10 mouse cellular contexts compared by ENCODE assay signal in genomic region chr12:76548082-76548423, GRCm38 (mm10). TPM values are rescaled to one million over a fixed set of nuclear protein-coding genes. Genes with fewer than 3 reads are reported as not detected.
DNase-seq lines count a peak whose midpoint lies in the region; ATAC-seq lines count a peak whose summit lies in the region.
"Had no signal": no experiment of that assay in that cellular context is flagged by ENCODE, and none has a peak within 500 bp of the region (broad histone marks: within the 10 kb centered on the region; RNA-seq: fewer than 3 reads in every experiment).

No protein-coding gene starts in this region.

- H3K27me3 ChIP-seq in heart, embryonic 16.5 days (ENCODE audit: control insufficient read depth, insufficient read depth, low read length): no peaks in the 10 kb centered on the region
- H3K27me3 ChIP-seq in lung, embryonic 15.5 days: no peaks in the 10 kb centered on the region; the same call in 1 of the 2 replicates
- no peaks in the 10 kb centered on the region for H3K27me3 ChIP-seq in intestine, embryonic 14.5 days (replicated peaks; ENCODE audit: control insufficient read depth, insufficient read depth, low read length)
- H3K27me3 ChIP-seq in stomach, embryonic 14.5 days (ENCODE audit: control insufficient read depth, insufficient read depth, low read length): no peaks in the 10 kb centered on the region

- WGBS in heart, embryonic 16.5 days: 34% methylated on average over 7 of the region's 7 CpGs
- 22% methylated on average over 7 of the region's 7 CpGs for WGBS in lung, embryonic 15.5 days
- 19% methylated on average over 7 of the region's 7 CpGs for WGBS in intestine, embryonic 14.5 days
- 16% methylated on average over 7 of the region's 7 CpGs for WGBS in stomach, embryonic 14.5 days

- H3K4me1 ChIP-seq in heart, embryonic 16.5 days (ENCODE audit: control insufficient read depth, insufficient read depth, low read length): peaks cover 78% of the 10 kb centered on the region
- H3K4me1 ChIP-seq in lung, embryonic 15.5 days: peaks cover 57% of the 10 kb centered on the region
- peaks cover 41% of the 10 kb centered on the region for H3K4me1 ChIP-seq in intestine, embryonic 14.5 days (replicated peaks; ENCODE audit: control insufficient read depth, insufficient read depth, low read length)
- H3K4me1 ChIP-seq in stomach, embryonic 14.5 days (ENCODE audit: control insufficient read depth, insufficient read depth, low read length): peaks cover 45% of the 10 kb centered on the region

- DNase-seq in heart, postnatal 36 days: no peak
- DNase-seq in lung, postnatal 25 days (ENCODE audit: low spot score): no peak
- no peak for DNase-seq in intestine, embryonic 14.5 days (ENCODE audit: low spot score)
- DNase-seq in cerebellum, adult 9-11 months: no peak
- DNase-seq in layer of hippocampus, adult 9-11 months: no peak
- DNase-seq: cerebellum, adult 9-10 months had no signal

- H3K27ac ChIP-seq in heart, embryonic 16.5 days (ENCODE audit: low read length): no peak overlapping the region; the same call in 1 of the 2 replicates
- H3K27ac ChIP-seq in lung, embryonic 15.5 days: peak overlapping the region; percentile 94
- H3K27ac ChIP-seq in intestine, embryonic 14.5 days (ENCODE audit: low read depth): peak overlapping the region; percentile 13; the same call in 1 of the 2 replicates
- peak overlapping the region; percentile 94 for H3K27ac ChIP-seq in stomach, embryonic 14.5 days (ENCODE audit: low read length)
- H3K27ac ChIP-seq: forebrain, embryonic 12.5 days had no signal

- peak overlapping the region; percentile 73 for H3K4me2 ChIP-seq in heart, embryonic 16.5 days (ENCODE audit: low read depth, low read length)
- peak overlapping the region; percentile 49 for H3K4me2 ChIP-seq in lung, embryonic 15.5 days
- H3K4me2 ChIP-seq in intestine, embryonic 14.5 days (ENCODE audit: low read length): 0 out of 2 replicates have a peak overlapping the region, but pooled peaks have one; percentile 24
- H3K4me2 ChIP-seq in stomach, embryonic 14.5 days (replicated peaks; ENCODE audit: low read depth, low read length): peak overlapping the region; percentile 48
- H3K4me2 ChIP-seq: forebrain, embryonic 12.5 days had no signal

- no peaks in the 10 kb centered on the region for H3K9me3 ChIP-seq in heart, embryonic 16.5 days (replicated peaks; ENCODE audit: control insufficient read depth, low read length)
- no peaks in the 10 kb centered on the region for H3K9me3 ChIP-seq in lung, embryonic 15.5 days
- no peaks in the 10 kb centered on the region for H3K9me3 ChIP-seq in intestine, embryonic 14.5 days (ENCODE audit: control insufficient read depth, low read length)
- H3K9me3 ChIP-seq in stomach, embryonic 14.5 days (ENCODE audit: control insufficient read depth, low read depth, low read length): no peaks in the 10 kb centered on the region
- H3K9me3 ChIP-seq: forebrain, embryonic 12.5 days had no signal

- ATAC-seq in heart, embryonic 16.5 days (replicated peaks; ENCODE audit: extremely low read depth, insufficient read depth, low FRiP score): no peak
- no peak for ATAC-seq in lung, embryonic 15.5 days (ENCODE audit: borderline replicate concordance, extremely low read depth, low FRiP score, low TSS enrichment)
- ATAC-seq in intestine, embryonic 14.5 days (replicated peaks; ENCODE audit: low FRiP score, low TSS enrichment, low read depth): no peak; the same call in 1 of the 2 replicates
- ATAC-seq in stomach, embryonic 14.5 days (ENCODE audit: insufficient number of reproducible peaks, insufficient read depth, low FRiP score, low read depth): no peak; the same call in 1 of the 2 replicates

- no peaks in the 10 kb centered on the region for H3K36me3 ChIP-seq in heart, embryonic 16.5 days (ENCODE audit: control insufficient read depth, insufficient read depth)
- no peaks in the 10 kb centered on the region for H3K36me3 ChIP-seq in lung, embryonic 15.5 days
- H3K36me3 ChIP-seq in intestine, embryonic 14.5 days (ENCODE audit: control insufficient read depth, insufficient read depth, low read length): no peaks in the 10 kb centered on the region
- no peaks in the 10 kb centered on the region for H3K36me3 ChIP-seq in stomach, embryonic 14.5 days (ENCODE audit: control insufficient read depth, insufficient read depth, low read length)
- H3K36me3 ChIP-seq: forebrain, embryonic 12.5 days had no signal

- intact Hi-C loops in heart, postnatal 36 days (cut with DNase I): no loop called here

- no peak overlapping the region for H3K4me3 ChIP-seq in heart, embryonic 16.5 days (ENCODE audit: low read length)
- peak overlapping the region; percentile 20; the same call in 1 of the 2 replicates for H3K4me3 ChIP-seq in lung, embryonic 15.5 days
- no peak overlapping the region for H3K4me3 ChIP-seq in intestine, embryonic 14.5 days (ENCODE audit: low read depth, low read length)
- H3K4me3 ChIP-seq in stomach, embryonic 14.5 days (ENCODE audit: low read depth, low read length): no peak overlapping the region
- H3K4me3 ChIP-seq: forebrain, embryonic 12.5 days had no signal

- H3K9ac ChIP-seq in heart, embryonic 16.5 days (ENCODE audit: low read length): peak overlapping the region; percentile 69
- peak overlapping the region; percentile 10; the same call in 1 of the 2 replicates for H3K9ac ChIP-seq in lung, embryonic 15.5 days
- no peak overlapping the region for H3K9ac ChIP-seq in intestine, embryonic 14.5 days (ENCODE audit: low read length)
- H3K9ac ChIP-seq in stomach, embryonic 14.5 days (replicated peaks; ENCODE audit: low read depth, low read length): no peak overlapping the region
- H3K9ac ChIP-seq: forebrain, embryonic 12.5 days had no signal

RNA-seq across cellular contexts. Expression of gene Plekhg3, which starts 17.4 kb away (rescaled TPM):
- polyA plus RNA-seq in heart, embryonic 16.5 days (2015; fragmentation: Nextera tagmentation; extraction: Ambion mirVana): 6.8 and 9.5 TPM in 2 replicates
- 10 to 100 TPM; 13.2 to 15.2 TPM for total RNA-seq in heart, postnatal 36 days (2021)
- polyA plus RNA-seq in lung, embryonic 15.5 days (2015; fragmentation: Nextera tagmentation; extraction: Ambion mirVana): 6.9 and 7.2 TPM in 2 replicates
- polyA plus RNA-seq in intestine, embryonic 14.5 days (2014; fragmentation: Nextera tagmentation; extraction: Ambion mirVana): 9.5 and 10.4 TPM in 2 replicates
- 13.8 TPM in 2 replicates for polyA plus RNA-seq in stomach, embryonic 14.5 days (2014; fragmentation: Nextera tagmentation; extraction: Ambion mirVana)

Comparison
In these comparisons a context has a peak if more than half of its experiments do, and no peak if none do; other contexts are left out.
1. H3K9ac ChIP-seq: peak in heart, embryonic 16.5 days (single experiment) and lung, embryonic 15.5 days (single experiment); none in intestine, embryonic 14.5 days (single experiment) and stomach, embryonic 14.5 days (single experiment).
2. Peak in every context shown above with its lines, with median percentiles within 50 percentile points of each other: H3K4me2 ChIP-seq.